Mouse (Mus musculus): ENCODE results near the gene Smyd4.

DNA sequence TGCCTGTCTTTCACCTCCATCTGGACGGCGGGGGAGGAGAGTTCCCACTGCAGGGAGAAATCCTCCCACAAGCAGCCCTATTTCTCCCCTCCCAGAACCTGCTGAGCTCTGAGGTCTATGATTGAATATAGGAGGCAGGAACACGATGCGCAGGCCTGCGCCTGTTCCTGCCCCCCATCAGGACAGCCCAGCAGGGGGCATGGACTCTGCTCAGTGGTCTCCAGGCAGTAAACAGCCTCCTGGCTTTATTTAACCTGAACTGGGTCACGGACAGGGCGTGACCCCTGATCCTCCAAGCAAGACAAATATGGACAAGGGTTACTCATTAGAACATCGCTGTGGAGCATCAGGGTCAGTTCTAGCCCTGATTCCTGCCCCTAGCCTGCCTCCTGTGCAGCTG lies 95.5 kb downstream of the Smyd4 start:
- TF ChIP-seq POLR2A (IDR thresholded peaks at IDR 0.05; ENCODE audit: low read depth, low read length) (no peak), CTCF (IDR thresholded peaks at IDR 0.05; ENCODE audit: borderline replicate concordance, insufficient read depth, low read length) (no peak)
